Mouse (Mus musculus) liver, postnatal 0 days (tissue): ENCODE measurements around the gene Snf8.

Source experiments
- CTCF ChIP-seq: sonication (generic); IDR thresholded peaks from 2 replicates; pipeline ENCODE4 v1.5.1; 2016; ENCODE audit warnings: antibody characterized with exemption, low read depth
- EP300 ChIP-seq: IDR thresholded peaks from 2 replicates; pipeline ENCODE4 v1.6.1; 2016; ENCODE audit warnings: antibody characterized with exemption, low read depth, mild to moderate bottlenecking

GRCm38 (mm10) chr11:95990886-95991708 is 43.6 kb upstream of the Snf8 start:
- no peak for TF ChIP-seq CTCF
- TF ChIP-seq EP300, result no peak
